Mouse (Mus musculus) liver, embryonic 14 days (tissue): ENCODE measurements around the gene Mamdc4. TPM values are rescaled to one million over a fixed set of nuclear protein-coding genes. Genes with fewer than 3 reads are reported as not detected.

Experiments used
- polyA plus RNA-seq: library from polyadenylated mRNA; depleted of rRNA; stranded (reverse); fragments of >200 nt; gene quantifications from 2 replicates; pipeline ENCODE4 v1.2.3, GENCODE M21; 2012; rRNA removed

The Mamdc4 gene
- polyA plus RNA-seq: 6.2 and 6.3 TPM in 2 replicates

GRCm38 (mm10) chr2:25574579-25575431 is at the start of gene Mamdc4, which contains the start of gene Phpt1:
TSS of gene Mamdc4 (minus strand) at chr2:25574845.
TSS of gene Phpt1 (minus strand) at chr2:25575224.

GRCm38 (mm10) chr2:25621229-25622200 is 46.9 kb upstream of the Mamdc4 start, which contains the start of gene Tmem141:
TSS of gene Tmem141 (minus strand) at chr2:25622005.

GRCm38 (mm10) chr2:25617578-25617977 is 42.9 kb upstream of the Mamdc4 start, which contains the start of gene Ccdc183:
TSS of gene Ccdc183 (minus strand) at chr2:25617678.

GRCm38 (mm10) chr2:25607761-25608622 is 33.3 kb upstream of the Mamdc4 start, which contains the start of gene Rabl6:
TSS of gene Rabl6 (minus strand) at chr2:25608521.

GRCm38 (mm10) chr2:25581294-25581864 is 6.7 kb upstream of the Mamdc4 start, which contains the start of gene Ajm1:
TSS of gene Ajm1 (minus strand) at chr2:25581757.

GRCm38 (mm10) chr2:25557221-25557963 is 17.3 kb downstream of the Mamdc4 start, which contains the start of gene Edf1:
TSS of gene Edf1 (plus strand) at chr2:25557847.

GRCm38 (mm10) chr2:25546811-25547491 is 27.7 kb downstream of the Mamdc4 start, which contains the start of gene Traf2:
TSS of gene Traf2 (minus strand) at chr2:25546940.

Other genes with a start within 250 kb of the Mamdc4 start
- 5.0 and 8.0 TPM in 2 replicates for gene Man1b1, start 242.5 kb downstream of the Mamdc4 start, polyA plus RNA-seq
- gene Dpp7, start 218.5 kb downstream of the Mamdc4 start, polyA plus RNA-seq: 9.5 and 11.0 TPM in 2 replicates
- 3.3 and 4.3 TPM in 2 replicates for gene Uap1l1, start 209.2 kb downstream of the Mamdc4 start, polyA plus RNA-seq
- 18.3 and 19.0 TPM in 2 replicates for gene Sapcd2, start 202.5 kb downstream of the Mamdc4 start, polyA plus RNA-seq
- 0.18 and 0.22 TPM in 2 replicates for gene Entpd2, start 179.0 kb downstream of the Mamdc4 start, polyA plus RNA-seq
- gene Npdc1, start 175.5 kb downstream of the Mamdc4 start, polyA plus RNA-seq: 3.2 and 3.7 TPM in 2 replicates
- gene Fut7, start 151.6 kb downstream of the Mamdc4 start, polyA plus RNA-seq: 0.37 and 0.68 TPM in 2 replicates
- 1.9 and 2.4 TPM in 2 replicates for gene Abca2, start 146.1 kb downstream of the Mamdc4 start, polyA plus RNA-seq
- 0.14 and 0.23 TPM in 2 replicates for gene Clic3, start 118.0 kb downstream of the Mamdc4 start, polyA plus RNA-seq
- gene Paxx, start 113.8 kb downstream of the Mamdc4 start, polyA plus RNA-seq: 7.5 and 7.9 TPM in 2 replicates
- gene Ptgds, start 104.8 kb downstream of the Mamdc4 start, polyA plus RNA-seq: 0.21 TPM in 2 replicates
- not detected in 2 replicates for gene Lcn12, start 80.9 kb downstream of the Mamdc4 start, polyA plus RNA-seq
- 4.5 and 8.5 TPM in 2 replicates for gene Fbxw5, start 74.1 kb downstream of the Mamdc4 start, polyA plus RNA-seq
- 19.1 and 24.6 TPM in 2 replicates for gene C8g, start 73.1 kb downstream of the Mamdc4 start, polyA plus RNA-seq
- gene Traf2, start 27.9 kb downstream of the Mamdc4 start, polyA plus RNA-seq: 5.3 and 6.8 TPM in 2 replicates
- 107 and 113 TPM in 2 replicates for gene Edf1, start 17.0 kb downstream of the Mamdc4 start, polyA plus RNA-seq
- 32.3 and 33.8 TPM in 2 replicates for gene Phpt1, start 379 bp upstream of the Mamdc4 start, polyA plus RNA-seq
- 0.02 and 0.06 TPM in 2 replicates for gene Ajm1, start 6.9 kb upstream of the Mamdc4 start, polyA plus RNA-seq
- gene Rabl6, start 33.7 kb upstream of the Mamdc4 start, polyA plus RNA-seq: 20.4 and 22.4 TPM in 2 replicates
- not detected in 2 replicates for gene Ccdc183, start 42.8 kb upstream of the Mamdc4 start, polyA plus RNA-seq
- gene Tmem141, start 47.2 kb upstream of the Mamdc4 start, polyA plus RNA-seq: 9.5 and 10.0 TPM in 2 replicates
- gene Fcna, start 53.2 kb upstream of the Mamdc4 start, polyA plus RNA-seq: 21.6 and 24.9 TPM in 2 replicates
- not detected in 2 replicates for gene Lcn8, start 78.3 kb upstream of the Mamdc4 start, polyA plus RNA-seq
- not detected in 2 replicates for gene Lcn5, start 83.1 kb upstream of the Mamdc4 start, polyA plus RNA-seq
- gene Lcn6, start 101.9 kb upstream of the Mamdc4 start, polyA plus RNA-seq: not detected in 2 replicates
- gene Lcn10, start 107.9 kb upstream of the Mamdc4 start, polyA plus RNA-seq: not detected in 2 replicates
- gene Obp2a, start 125.2 kb upstream of the Mamdc4 start, polyA plus RNA-seq: not detected in 2 replicates
- gene Bmyc, start 131.9 kb upstream of the Mamdc4 start, polyA plus RNA-seq: 4.2 TPM in 2 replicates
- gene Obp2b, start 162.2 kb upstream of the Mamdc4 start, polyA plus RNA-seq: not detected in 2 replicates
- not detected in 2 replicates for gene Lcn3, start 190.7 kb upstream of the Mamdc4 start, polyA plus RNA-seq
- gene Lcn11, start 202.2 kb upstream of the Mamdc4 start, polyA plus RNA-seq: not detected in 2 replicates
- gene Gm13539, start 207.4 kb upstream of the Mamdc4 start, polyA plus RNA-seq: not detected in 2 replicates
- not detected in 2 replicates for gene Glt6d1, start 241.0 kb upstream of the Mamdc4 start, polyA plus RNA-seq
- not detected in 2 replicates for gene Lcn9, start 248.3 kb upstream of the Mamdc4 start, polyA plus RNA-seq